Mouse (Mus musculus) layer of hippocampus, adult 2 months (tissue): ENCODE measurements at regions not wholly inside any gene's neighbourhood (a gene's known extent, or its start where the extent isn't known, plus 50 kb on each side); places are given as distances from the start of the nearest gene placed in this dataset.

Experiments used
- DNase-seq, 2 experiments: peaks; one replicate each; pipeline ENCODE4 v3.0.0; 2022; ENCODE audit warnings: low spot score in 2 of 2
- H3K27ac ChIP-seq: fragments of 200-600 bp; 2 replicates; pipeline ENCODE4 v1.8.1; 2022
- H3K4me3 ChIP-seq: fragments of 200-600 bp; 2 replicates; pipeline ENCODE4 v1.8.1; 2022; ENCODE audit warnings: mild to moderate bottlenecking
- CTCF ChIP-seq: fragments of 200-600 bp; conservative IDR thresholded peaks from 2 replicates; pipeline ENCODE4 v1.8.1; 2022; ENCODE audit warnings: antibody characterized with exemption, mild to moderate bottlenecking, moderate library complexity

DNA sequence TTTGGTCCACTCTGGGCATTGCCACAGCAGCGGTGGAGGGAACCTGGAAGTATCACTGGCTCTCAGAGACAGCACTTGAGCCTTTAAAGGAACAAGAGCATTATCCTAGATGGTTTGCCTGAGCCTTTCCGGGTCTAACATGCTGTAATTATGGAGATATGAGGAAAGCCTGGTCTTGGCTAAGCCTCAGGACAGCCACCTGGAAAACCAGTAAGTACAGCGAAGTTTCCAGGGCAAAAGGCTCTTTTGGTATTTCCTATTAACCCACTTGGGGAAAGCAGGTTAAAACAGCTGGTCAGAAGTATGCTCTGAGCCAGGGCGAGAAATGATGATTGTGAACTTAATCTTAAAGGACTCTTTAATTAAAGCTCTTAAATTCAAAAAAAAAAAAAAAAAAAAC lies 777.5 kb downstream of the Slc4a3 start:
- DNase-seq = no peak
- Histone ChIP-seq H3K27ac (no peak overlapping the region), H3K4me3 (no peak overlapping the region)
- TF ChIP-seq CTCF = no peak

- peak; percentile 27 to 46 for DNase-seq
- Histone ChIP-seq H3K4me3 (no peak overlapping the region), H3K27ac (peak overlapping the region; percentile 52; the same call in 1 of the 2 replicates)
- no peak for TF ChIP-seq CTCF
Observed at GRCm38 (mm10) chr1:76336011-76336410, 789.9 kb downstream of the Slc4a3 start.

DNA sequence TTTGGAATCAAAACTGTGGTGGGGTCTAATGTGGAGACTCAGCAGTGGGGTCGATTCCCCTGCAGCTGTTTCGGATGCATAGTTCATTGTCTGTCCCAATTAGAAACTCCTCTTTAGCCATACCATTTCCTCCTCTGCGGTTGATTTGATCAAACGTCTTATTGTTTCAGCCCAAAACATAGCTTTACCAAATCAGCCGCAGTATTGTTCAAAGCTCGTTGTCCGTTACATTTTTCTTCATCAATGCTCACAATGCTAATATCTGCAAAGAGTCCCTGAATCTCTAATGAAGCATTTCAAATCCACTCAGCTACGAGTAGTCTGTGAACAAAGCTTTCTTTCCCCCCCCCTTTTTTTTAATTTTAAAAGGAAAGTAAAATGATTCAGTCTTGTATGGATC lies 816.0 kb downstream of the Slc4a3 start:
- Histone ChIP-seq H3K27ac (no peak overlapping the region), H3K4me3 (no peak overlapping the region)
- no peak for DNase-seq
- no peak for TF ChIP-seq CTCF

DNA sequence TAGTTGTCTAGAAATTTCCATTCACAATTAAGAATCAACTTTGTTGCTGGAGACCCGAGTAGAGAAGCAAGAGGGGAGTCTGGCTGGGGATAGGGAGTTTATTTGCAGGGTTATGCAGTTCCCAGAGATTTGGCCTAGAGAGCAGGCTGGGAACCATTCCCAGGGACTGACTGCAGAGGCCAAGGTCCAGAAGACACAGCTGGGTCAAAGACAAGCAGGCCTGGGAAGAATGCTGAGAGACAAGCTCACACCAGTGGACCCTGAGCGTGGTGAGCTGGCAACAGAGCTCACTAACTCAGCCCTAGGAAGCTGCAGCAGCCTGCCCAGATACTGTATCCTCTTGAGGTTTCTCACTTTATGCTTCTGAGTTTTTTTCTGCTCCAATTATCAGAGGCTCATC lies 827.9 kb downstream of the Slc4a3 start:
- Histone ChIP-seq H3K27ac (no peak overlapping the region), H3K4me3 (no peak overlapping the region)
- no peak for TF ChIP-seq CTCF
- no peak for DNase-seq

GRCm38 (mm10) chr1:76378154-76378553 lies 832.1 kb downstream of the Slc4a3 start:
- no peak for DNase-seq
- no peak overlapping the region for H3K27ac ChIP-seq
- H3K4me3 ChIP-seq = no peak overlapping the region
- TF ChIP-seq CTCF = no peak

- DNase-seq = no peak
- TF ChIP-seq CTCF = no peak
- Histone ChIP-seq H3K4me3 (no peak overlapping the region), H3K27ac (no peak overlapping the region; the same call in 1 of the 2 replicates)
Observed at GRCm38 (mm10) chr1:76392536-76392935, 846.5 kb downstream of the Slc4a3 start.

- DNase-seq = no peak
- TF ChIP-seq CTCF = no peak
- Histone ChIP-seq H3K27ac (0 out of 2 replicates have a peak overlapping the region, but pooled peaks have one; percentile 8), H3K4me3 (no peak overlapping the region)
Observed at GRCm38 (mm10) chr1:76394038-76394437, 848.0 kb downstream of the Slc4a3 start.

DNA sequence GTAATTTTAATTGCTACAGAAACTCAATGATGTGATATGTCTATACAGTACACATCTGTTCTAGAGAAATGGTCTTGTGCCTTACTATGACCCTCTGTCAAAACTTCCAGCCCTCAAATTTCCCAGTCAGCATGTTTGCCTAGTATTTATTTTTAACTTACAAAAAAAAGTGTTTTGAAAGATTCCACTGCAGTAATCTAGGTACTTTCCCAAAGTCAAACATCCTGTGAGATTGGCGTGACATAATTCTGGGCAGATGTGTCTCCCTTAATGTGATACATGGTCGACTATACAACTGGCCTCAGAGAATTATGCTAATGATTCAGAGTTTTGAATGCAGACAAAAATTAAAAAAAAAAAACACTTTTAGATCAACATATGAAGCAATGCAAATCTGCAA lies 856.8 kb downstream of the Slc4a3 start:
- no peak for DNase-seq
- Histone ChIP-seq H3K4me3 (no peak overlapping the region), H3K27ac (no peak overlapping the region)
- no peak for TF ChIP-seq CTCF

GRCm38 (mm10) chr1:76404003-76404402 lies 857.9 kb downstream of the Slc4a3 start:
- Histone ChIP-seq H3K27ac (no peak overlapping the region), H3K4me3 (no peak overlapping the region)
- DNase-seq = no peak
- no peak for TF ChIP-seq CTCF

GRCm38 (mm10) chr1:76410813-76411212 lies 864.7 kb downstream of the Slc4a3 start:
- Histone ChIP-seq H3K27ac (0 out of 2 replicates have a peak overlapping the region, but pooled peaks have one; percentile 36), H3K4me3 (no peak overlapping the region)
- no peak for TF ChIP-seq CTCF
- DNase-seq = no peak

DNA sequence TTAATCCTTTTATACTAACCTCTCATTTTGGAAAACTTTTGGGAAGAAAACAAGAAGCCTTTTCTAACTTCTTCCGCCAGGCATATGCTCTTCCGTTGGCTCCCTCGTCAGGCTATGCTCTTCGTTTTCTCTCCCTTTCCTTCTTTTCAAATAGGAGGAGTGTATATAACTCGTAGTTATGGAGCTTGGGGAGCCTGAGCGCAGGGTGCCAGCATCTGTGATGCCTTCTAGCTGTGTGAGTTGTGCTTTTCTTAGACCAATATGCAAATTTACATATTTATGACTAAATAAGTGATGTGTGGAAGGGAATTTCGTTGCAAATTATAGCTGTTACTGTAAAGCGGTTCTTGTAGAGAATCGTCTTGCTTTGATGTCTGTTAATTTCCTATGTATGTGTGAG lies 874.5 kb downstream of the Slc4a3 start:
- Histone ChIP-seq H3K4me3 (no peak overlapping the region), H3K27ac (no peak overlapping the region)
- TF ChIP-seq CTCF = no peak
- no peak for DNase-seq

GRCm38 (mm10) chr1:76427439-76427838 lies 881.4 kb downstream of the Slc4a3 start:
- peak; percentile 59 to 70 for DNase-seq
- H3K27ac ChIP-seq = peak overlapping the region; percentile 80
- no peak for TF ChIP-seq CTCF
- no peak overlapping the region for H3K4me3 ChIP-seq

GRCm38 (mm10) chr1:76430041-76430610 lies 884.1 kb downstream of the Slc4a3 start:
- Histone ChIP-seq H3K4me3 (no peak overlapping the region), H3K27ac (no peak overlapping the region)
- no peak for TF ChIP-seq CTCF
- DNase-seq = no peak

DNA sequence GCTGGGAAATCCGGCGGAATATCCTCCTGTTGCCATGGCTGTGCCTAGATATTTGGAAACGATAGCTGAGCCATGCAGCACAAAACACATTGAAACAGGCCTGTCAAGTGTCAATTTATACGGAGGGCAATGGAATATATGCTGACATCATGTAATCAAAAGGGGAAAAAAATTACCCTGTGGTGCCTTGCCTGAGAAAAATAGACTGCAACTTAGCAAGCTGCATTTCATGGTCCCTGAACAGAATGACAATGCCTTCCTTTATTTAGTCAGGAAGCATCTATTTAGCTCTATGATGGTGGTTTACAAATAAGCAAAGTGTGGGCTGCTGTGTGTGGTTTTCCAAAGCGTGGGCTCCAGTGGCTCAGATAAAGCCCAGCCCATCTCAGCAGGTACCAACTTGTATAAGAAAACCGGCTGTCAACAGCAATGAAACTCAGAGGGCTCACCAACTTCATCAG lies 887.4 kb downstream of the Slc4a3 start:
- no peak for TF ChIP-seq CTCF
- Histone ChIP-seq H3K4me3 (no peak overlapping the region), H3K27ac (peak overlapping the region; percentile 51; the same call in 1 of the 2 replicates)
- DNase-seq = no peak
